Comparison of ENCODE assay signal across 8 mouse cellular contexts in genomic region chr17:79230653-79231489, GRCm38 (mm10).
DNase-seq lines count a peak whose midpoint lies in the region; ATAC-seq lines count a peak whose summit lies in the region.

No protein-coding gene starts in this region.

- no peaks in the 10 kb centered on the region for H3K4me1 ChIP-seq in hindbrain, embryonic 12.5 days
- 0 out of 2 replicates have a peak, but pooled peaks cover 3% of the 10 kb centered on the region for H3K4me1 ChIP-seq in hindbrain, embryonic 10.5 days (replicated peaks)
- H3K4me1 ChIP-seq in neural tube, embryonic 13.5 days (replicated peaks): peaks cover 17% of the 10 kb centered on the region

- no peak overlapping the region for H3K27ac ChIP-seq in hindbrain, embryonic 12.5 days
- no peak overlapping the region for H3K27ac ChIP-seq in hindbrain, embryonic 10.5 days
- H3K27ac ChIP-seq in neural tube, embryonic 13.5 days (replicated peaks): peak overlapping the region; percentile 68

- no peak overlapping the region for H3K4me3 ChIP-seq in hindbrain, embryonic 12.5 days
- no peak overlapping the region for H3K4me3 ChIP-seq in hindbrain, embryonic 10.5 days
- H3K4me3 ChIP-seq in neural tube, embryonic 13.5 days: no peak overlapping the region

- no peak overlapping the region for H3K9ac ChIP-seq in hindbrain, embryonic 12.5 days
- no peak overlapping the region for H3K9ac ChIP-seq in neural tube, embryonic 13.5 days

- H3K27me3 ChIP-seq in hindbrain, embryonic 12.5 days: no peaks in the 10 kb centered on the region
- no peaks in the 10 kb centered on the region for H3K27me3 ChIP-seq in hindbrain, embryonic 10.5 days (ENCODE audit: insufficient read depth, poor library complexity, severe bottlenecking)
- no peaks in the 10 kb centered on the region for H3K27me3 ChIP-seq in neural tube, embryonic 13.5 days

- 0 out of 2 replicates have a peak overlapping the region, but pooled peaks have one; percentile 1 for H3K4me2 ChIP-seq in hindbrain, embryonic 12.5 days (replicated peaks)
- H3K4me2 ChIP-seq in neural tube, embryonic 13.5 days: peak overlapping the region; percentile 34

- no peaks in the 10 kb centered on the region for H3K9me3 ChIP-seq in hindbrain, embryonic 12.5 days (replicated peaks)
- no peaks in the 10 kb centered on the region for H3K9me3 ChIP-seq in hindbrain, embryonic 10.5 days
- no peaks in the 10 kb centered on the region for H3K9me3 ChIP-seq in neural tube, embryonic 13.5 days

- no peak for ATAC-seq in hindbrain, embryonic 12.5 days (ENCODE audit: low FRiP score)
- 0 out of 2 replicates have a peak, but pooled peaks have one; percentile 35 for ATAC-seq in erythroblast, adult 5-6 weeks (replicated peaks; ENCODE audit: low FRiP score, poor library complexity, severe bottlenecking)
- ATAC-seq in neural tube, embryonic 13.5 days (ENCODE audit: low read depth): peak; percentile 93

- no peaks in the 10 kb centered on the region for H3K36me3 ChIP-seq in hindbrain, embryonic 12.5 days
- H3K36me3 ChIP-seq in hindbrain, embryonic 10.5 days: no peaks in the 10 kb centered on the region
- H3K36me3 ChIP-seq in neural tube, embryonic 13.5 days: no peaks in the 10 kb centered on the region

- DNase-seq in hindbrain, embryonic 10.5 days (ENCODE audit: low spot score): no peak
- peak; percentile 33 to 52 for DNase-seq in layer of hippocampus, postnatal 14 days (ENCODE audit: low spot score in 2 of 2)
- no peak for DNase-seq in cerebellum, postnatal 4 days (ENCODE audit: low spot score in 2 of 2)
- DNase-seq in adipocyte (ENCODE audit: low spot score): no peak
- DNase-seq in embryo, embryonic 9.5 days (ENCODE audit: extremely low spot score): no peak

- 73% methylated on average over 25 of the region's 25 CpGs for WGBS in hindbrain, embryonic 12.5 days
- 81% methylated on average over 25 of the region's 25 CpGs for WGBS in hindbrain, embryonic 10.5 days
- 39% methylated on average over 25 of the region's 25 CpGs for WGBS in neural tube, embryonic 13.5 days

Comparison
In these comparisons a context has a peak if more than half of its experiments do, and no peak if none do; other contexts are left out.
1. DNase-seq: peak in layer of hippocampus, postnatal 14 days (2 of 2); none in hindbrain, embryonic 10.5 days (single experiment), cerebellum, postnatal 4 days (0 of 2), adipocyte (single experiment) and embryo, embryonic 9.5 days (single experiment).